Mouse (Mus musculus): ENCODE measurements around the gene Notch1.

GRCm38 (mm10) chr2:26494396-26494795, 22.1 kb downstream of the Notch1 start:
- TF ChIP-seq CTCF (IDR thresholded peaks at IDR 0.05 in 2 of 3, conservative IDR thresholded peaks at IDR 0.05 in 1 of 3; ENCODE audit: control insufficient read depth in 1 of 3, insufficient read depth in 1 of 3, low read depth in 2 of 3, low read length in 3 of 3, poor library complexity in 1 of 3, severe bottlenecking in 1 of 3) (no peak), USF1 (IDR thresholded peaks at IDR 0.05; ENCODE audit: low read depth, low read length) (no peak), MAFK (IDR thresholded peaks at IDR 0.05; ENCODE audit: borderline replicate concordance, low read depth, low read length) (no peak), EP300 (IDR thresholded peaks at IDR 0.05; ENCODE audit: low read depth in 1 of 2, low read length in 2 of 2) (no peak), POLR2A (IDR thresholded peaks at IDR 0.05; ENCODE audit: control insufficient read depth in 1 of 2, insufficient read depth in 1 of 2, low read depth in 1 of 2, low read length in 2 of 2, poor library complexity in 1 of 2) (no peak), TAL1 (IDR thresholded peaks at IDR 0.05; ENCODE audit: low read length) (no peak), CHD1 (IDR thresholded peaks at IDR 0.05; ENCODE audit: low read depth, low read length) (no peak), MYC (IDR thresholded peaks at IDR 0.05; ENCODE audit: low read depth, low read length) (no peak), SMC3 (IDR thresholded peaks at IDR 0.05; ENCODE audit: low read depth, low read length) (no peak), GATA1 (IDR thresholded peaks at IDR 0.05; ENCODE audit: low read depth, low read length) (no peak)

Measured in MEL (cell line).